Mouse (Mus musculus) CH12.LX (cell line): ENCODE measurements around the gene Pclo. TPM values are rescaled to one million over a fixed set of nuclear protein-coding genes. Genes with fewer than 3 reads are reported as not detected.
A peak's percentile ranks its signal among the peaks of the same experiment; 100 is the strongest.

ENCODE experiments used
- DNase-seq: peaks from one replicate; pipeline ENCODE4 v3.0.0-alpha.2; 2013; ENCODE audit errors: extremely low read depth
- H3K27ac ChIP-seq: 2 replicates; pipeline ENCODE4 v1.5.1; 2012; ENCODE audit warnings: low read depth, mild to moderate bottlenecking, control low read depth, moderate library complexity; ENCODE audit not compliant: insufficient read depth
- H3K27me3 ChIP-seq: replicated peaks from 2 replicates; pipeline ENCODE3; 2012; ENCODE audit warnings: inconsistent platforms
- H3K36me3 ChIP-seq, 2 experiments: replicated peaks in 1 of 2; 2 replicates each; pipeline versions ENCODE3 to v1.6.1; 2012; ENCODE audit warnings: inconsistent platforms in 1 of 2, low read length in 1 of 2, mild to moderate bottlenecking in 1 of 2, mixed read lengths in 1 of 2, moderate library complexity in 1 of 2; ENCODE audit not compliant: control insufficient read depth in 1 of 2, insufficient read depth in 1 of 2
- H3K4me1 ChIP-seq, 2 experiments: 2 replicates each; pipeline ENCODE4 v1.6.1; 2012; ENCODE audit warnings: inconsistent platforms in 1 of 2, moderate library complexity in 1 of 2; ENCODE audit not compliant: insufficient read depth in 2 of 2, control insufficient read depth in 1 of 2
- H3K4me2 ChIP-seq: 2 replicates; pipeline ENCODE4 v1.6.1; 2012; ENCODE audit warnings: low read depth, mild to moderate bottlenecking, control low read depth; ENCODE audit not compliant: poor library complexity, insufficient read depth, severe bottlenecking
- H3K4me3 ChIP-seq, 3 experiments: fragments of 150-350 bp in 1 of 3; sonication (generic) in 1 of 3; replicated peaks in 1 of 3; 2 replicates each; pipeline versions ENCODE3 to v1.5.1; 2011 to 2012; ENCODE audit warnings: low read depth in 2 of 3, low read length in 2 of 3, mild to moderate bottlenecking in 2 of 3, moderate library complexity in 2 of 3, control low read depth in 1 of 3, improper control_type of control experiment in 1 of 3, inconsistent platforms in 1 of 3, mixed read lengths in 1 of 3; ENCODE audit not compliant: poor library complexity in 1 of 3
- H3K79me2 ChIP-seq: replicated peaks from 2 replicates; pipeline ENCODE4 v1.6.1; 2012; ENCODE audit warnings: mild to moderate bottlenecking, moderate library complexity; ENCODE audit not compliant: control insufficient read depth, poor library complexity, insufficient read depth, severe bottlenecking; ENCODE audit errors: extremely low read depth
- H3K9ac ChIP-seq: 2 replicates; pipeline ENCODE4 v1.6.1; 2012; ENCODE audit warnings: low read depth, mild to moderate bottlenecking, control low read depth, moderate library complexity; ENCODE audit not compliant: insufficient read depth
- H3K9me3 ChIP-seq: replicated peaks from 2 replicates; pipeline ENCODE3; 2012; ENCODE audit warnings: low read length, inconsistent platforms, mixed read lengths
- CTCF ChIP-seq, 2 experiments: IDR thresholded peaks in 1 of 2; conservative IDR thresholded peaks in 1 of 2; 2 replicates each; pipeline ENCODE4 v1.5.1; 2011 to 2012; ENCODE audit warnings: low read depth in 2 of 2, low read length in 2 of 2, improper control_type of control experiment in 1 of 2, inconsistent platforms in 1 of 2, mild to moderate bottlenecking in 1 of 2, moderate library complexity in 1 of 2
- ETS1 ChIP-seq: conservative IDR thresholded peaks from 2 replicates; pipeline ENCODE4 v1.6.1; 2012; ENCODE audit warnings: low read depth, mild to moderate bottlenecking, inconsistent platforms, low read length, improper control_type of control experiment, moderate library complexity
- HCFC1 ChIP-seq: IDR thresholded peaks from 2 replicates; pipeline ENCODE4 v1.6.1; 2012; ENCODE audit warnings: low read depth, mild to moderate bottlenecking, inconsistent platforms, low read length, improper control_type of control experiment
- IRF4 ChIP-seq: IDR thresholded peaks from 2 replicates; pipeline ENCODE4 v1.6.1; 2014; ENCODE audit warnings: low read depth, mild to moderate bottlenecking, inconsistent platforms, low read length, improper control_type of control experiment
- JUN ChIP-seq: IDR thresholded peaks from 2 replicates; pipeline ENCODE4 v1.6.1; 2011; ENCODE audit warnings: low read depth, mild to moderate bottlenecking, low read length, improper control_type of control experiment, moderate library complexity; ENCODE audit not compliant: insufficient read depth
- MYC ChIP-seq: IDR thresholded peaks from 2 replicates; pipeline ENCODE4 v1.6.1; 2011; ENCODE audit warnings: low read depth, mild to moderate bottlenecking, improper control_type of control experiment, low read length
- NELFE ChIP-seq: IDR thresholded peaks from 2 replicates; pipeline ENCODE4 v1.6.1; 2011; ENCODE audit warnings: low read depth, low read length, improper control_type of control experiment
- NRF1 ChIP-seq: IDR thresholded peaks from 2 replicates; pipeline ENCODE4 v1.6.1; 2014; ENCODE audit warnings: low read depth, mild to moderate bottlenecking, inconsistent platforms, low read length, improper control_type of control experiment, moderate library complexity
- PAX5 ChIP-seq: IDR thresholded peaks from 2 replicates; pipeline ENCODE4 v1.6.1; 2012; ENCODE audit warnings: low read length, inconsistent platforms, mixed read lengths
- RAD21 ChIP-seq: IDR thresholded peaks from 2 replicates; pipeline ENCODE4 v1.6.1; 2011; ENCODE audit warnings: low read depth, mild to moderate bottlenecking, low read length, improper control_type of control experiment, moderate library complexity
- SIN3A ChIP-seq: IDR thresholded peaks from 2 replicates; pipeline ENCODE4 v1.6.1; 2012; ENCODE audit warnings: low read length, improper control_type of control experiment, inconsistent platforms
- SMC3 ChIP-seq: IDR thresholded peaks from 2 replicates; pipeline ENCODE4 v1.6.1; 2011; ENCODE audit warnings: low read depth, low read length, improper control_type of control experiment
- USF1 ChIP-seq: IDR thresholded peaks from 2 replicates; pipeline ENCODE4 v1.6.1; 2014; ENCODE audit warnings: low read depth, mild to moderate bottlenecking, inconsistent platforms, low read length, improper control_type of control experiment
- ZC3H11A ChIP-seq: IDR thresholded peaks from 2 replicates; pipeline ENCODE4 v1.6.1; 2012; ENCODE audit warnings: low read depth, mild to moderate bottlenecking, inconsistent platforms, low read length, improper control_type of control experiment
- ZKSCAN1 ChIP-seq: IDR thresholded peaks from 2 replicates; pipeline ENCODE4 v1.6.1; 2012; ENCODE audit warnings: low read depth, inconsistent platforms, low read length, improper control_type of control experiment, borderline replicate concordance
- ZNF384 ChIP-seq: IDR thresholded peaks from 2 replicates; pipeline ENCODE4 v1.6.1; 2012; ENCODE audit warnings: low read depth, low read length, improper control_type of control experiment, inconsistent platforms
- dilution Hi-C: fragments of 300-500 bp; cut with MboI; formaldehyde crosslinking; loops from 2 replicates; pipeline ENCODE4 v1.14.3; 2020; ENCODE audit warnings: low sequenced_read_pairs; ENCODE audit not compliant: extremely low pct_unique_long_range_greater_than_20kb, extremely low pct_ligation_motif_present
- in situ Hi-C: fragments of 300-500 bp; cut with MboI; formaldehyde crosslinking; loops from 3 replicates; pipeline ENCODE4 v1.14.3; 2019; ENCODE audit warnings: low sequenced_read_pairs, low pct_ligation_motif_present, low pct_unique_long_range_greater_than_20kb, mixed read lengths
- polyA plus RNA-seq: library from polyadenylated mRNA; unstranded; fragments of >175 nt; gene quantifications from 2 replicates; pipeline ENCODE4 v1.2.1, GENCODE M21; 2012; ENCODE audit warnings: low read depth; ENCODE audit not compliant: insufficient read length
- total RNA-seq, 2 experiments: library from RNA; depleted of rRNA; stranded (reverse); fragments of 300-350 nt in 1 of 2; fragments of >200 nt in 1 of 2; gene quantifications; 2 replicates each; pipeline ENCODE4 v1.2.3; 2012 to 2014

Gene Pclo
- total and polyA plus RNA-seq, 3 experiments, result not detected

DNA sequence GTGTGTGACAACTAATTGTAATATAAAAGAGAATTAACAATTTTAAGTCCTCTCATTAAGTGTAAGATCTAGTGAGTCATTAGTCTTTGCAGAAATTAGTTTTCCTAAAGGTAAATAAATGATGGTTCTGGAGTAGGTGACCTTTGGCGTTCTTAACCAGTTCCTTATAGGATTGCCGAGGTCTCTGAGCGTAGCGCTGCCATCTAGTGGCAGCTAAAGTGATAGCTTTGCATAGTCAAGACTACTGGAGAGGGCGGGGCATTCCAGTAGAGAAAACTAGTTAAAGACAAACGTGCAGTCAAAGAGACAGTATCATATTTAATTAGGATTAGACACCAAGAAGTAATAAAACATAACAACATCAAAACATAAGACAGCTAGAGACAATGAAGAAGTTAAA, 292.4 kb downstream of the Pclo start:
- no peak for TF ChIP-seq ZNF384
- no peak for TF ChIP-seq USF1
- no peak for TF ChIP-seq NRF1
- TF ChIP-seq SMC3, result peak; percentile 31
- peak; percentile 39 for TF ChIP-seq RAD21
- TF ChIP-seq CTCF (conservative IDR thresholded peaks at IDR 0.05 in 1 of 2, IDR thresholded peaks at IDR 0.05 in 1 of 2; ENCODE audit: low read depth in 2 of 2, low read length in 2 of 2), result peak; percentile 14 to 50; a peak in 2 of 4 replicates
- no peak for TF ChIP-seq JUN

GRCm38 (mm10) chr5:14833165-14833860, 318.6 kb downstream of the Pclo start:
- dilution Hi-C loops (no loop called here), in situ Hi-C loops (no loop called here)
- Histone ChIP-seq H3K4me1 (no peaks in the 10 kb centered on the region), H3K9ac (no peak overlapping the region), H3K4me3 (no peak overlapping the region), H3K4me2 (no peak overlapping the region), H3K36me3 (no peaks in the 10 kb centered on the region), H3K9me3 (peaks cover 5% of the 10 kb centered on the region), H3K27ac (no peak overlapping the region), H3K27me3 (no peaks in the 10 kb centered on the region), H3K79me2 (no peaks in the 10 kb centered on the region)
- TF ChIP-seq ZKSCAN1 (no peak), ZC3H11A (no peak), PAX5 (no peak), NRF1 (no peak), HCFC1 (no peak), IRF4 (no peak), JUN (no peak), NELFE (no peak), ZNF384 (no peak), MYC (no peak), SMC3 (no peak), SIN3A (no peak), ETS1 (no peak)
- DNase-seq, result no peak

More for the DNA sequence above, 292.4 kb downstream of the Pclo start:
- Histone ChIP-seq H3K4me3 (no peak overlapping the region), H3K36me3 (no peaks in the 10 kb centered on the region), H3K9me3 (peaks cover 4% of the 10 kb centered on the region), H3K27me3 (no peaks in the 10 kb centered on the region), H3K27ac (no peak overlapping the region), H3K9ac (no peak overlapping the region), H3K79me2 (no peaks in the 10 kb centered on the region), H3K4me2 (no peak overlapping the region), H3K4me1 (no peaks in the 10 kb centered on the region)
- in situ Hi-C loops (no loop called here), dilution Hi-C loops (no loop called here)
- DNase-seq, result peak; percentile 56
